Mouse (Mus musculus) adrenal gland, postnatal 25 days (tissue): ENCODE results near the gene Tmem189. TPM values are rescaled to one million over a fixed set of nuclear protein-coding genes. Genes with fewer than 3 reads are reported as not detected.
"Not testable (repeated sequence)": the region's sequence is repeated elsewhere in the genome, so short reads cannot be mapped to it uniquely, and the experiment has no call there.

ENCODE experiments used
- DNase-seq: peaks from one replicate; pipeline ENCODE4 v3.0.0; 2021; ENCODE audit warnings: mixed read lengths
- total RNA-seq: library from RNA; stranded (reverse); gene quantifications from 2 replicates; pipeline ENCODE4 v1.2.3, GENCODE M21; 2021

Gene Tmem189
- total RNA-seq, 1 experiment from 2014 or later: 40.5 TPM

GRCm38 (mm10) chr2:167649290-167650032 lies 40.2 kb downstream of the Tmem189 start:
- no peak for DNase-seq

DNA sequence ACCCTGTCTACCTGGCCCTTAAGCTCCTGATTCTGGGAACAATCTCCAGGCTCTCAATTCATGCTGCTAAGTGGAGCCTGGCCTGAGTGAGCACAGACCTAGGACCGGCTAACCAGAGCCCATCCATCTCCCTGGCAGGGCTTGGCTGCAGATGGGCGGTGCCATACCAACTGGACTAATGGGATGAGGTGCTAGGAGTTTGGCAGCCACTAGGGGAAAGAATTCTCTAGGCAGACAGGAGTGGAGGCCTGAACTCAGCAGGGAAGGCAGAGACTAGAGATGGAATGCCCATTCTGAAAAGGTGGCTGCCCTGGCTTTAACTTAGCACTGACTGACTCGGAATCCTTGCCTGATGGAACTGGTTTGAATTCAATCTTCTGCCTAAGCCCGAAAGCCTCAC lies 43.2 kb downstream of the Tmem189 start:
- no peak for DNase-seq

- not testable (repeated sequence) for DNase-seq
Observed at GRCm38 (mm10) chr2:167643356-167644052, 46.1 kb downstream of the Tmem189 start.

DNA sequence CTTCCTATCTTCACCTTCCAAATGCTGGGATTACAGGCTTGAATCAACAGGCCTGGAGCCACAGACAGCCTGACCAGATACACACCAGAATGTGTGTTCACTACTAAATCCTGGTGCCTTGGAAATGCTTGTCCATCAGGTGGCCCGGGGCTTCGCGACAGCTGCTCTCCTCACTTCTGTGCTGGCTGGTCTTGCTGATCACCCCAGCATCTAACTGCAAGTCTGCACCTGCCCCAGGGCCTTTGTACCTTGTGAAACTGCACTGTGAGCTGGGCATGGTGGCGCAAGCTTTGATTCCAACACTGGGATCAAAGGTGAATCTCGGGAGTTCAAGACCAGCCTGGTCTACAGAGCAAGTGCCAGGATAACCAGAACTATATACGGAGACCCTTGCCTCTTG lies 47.5 kb downstream of the Tmem189 start:
- DNase-seq: no peak

DNA sequence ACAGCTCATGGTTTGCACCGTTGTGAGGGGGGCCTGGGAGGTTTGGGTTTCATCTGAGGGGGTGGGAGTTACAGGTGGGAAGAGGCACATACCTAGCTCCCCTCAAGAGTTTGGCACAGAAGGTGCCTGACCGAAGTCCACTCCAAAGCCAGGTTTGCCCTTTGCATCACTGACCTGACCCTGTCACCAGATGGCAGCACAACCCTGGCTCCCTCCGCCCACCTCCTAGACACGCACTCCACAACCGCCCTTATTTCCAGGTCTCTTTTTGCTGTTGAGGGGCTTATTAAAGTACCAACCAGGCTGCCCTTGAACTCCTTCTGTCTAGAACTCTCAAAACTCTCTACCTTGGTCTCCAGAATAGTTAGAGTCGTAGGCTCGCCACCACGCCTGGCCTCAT lies 48.3 kb downstream of the Tmem189 start:
- DNase-seq: peak; percentile 54

- no peak for DNase-seq
Observed at GRCm38 (mm10) chr2:167640279-167640678, 49.3 kb downstream of the Tmem189 start.

DNA sequence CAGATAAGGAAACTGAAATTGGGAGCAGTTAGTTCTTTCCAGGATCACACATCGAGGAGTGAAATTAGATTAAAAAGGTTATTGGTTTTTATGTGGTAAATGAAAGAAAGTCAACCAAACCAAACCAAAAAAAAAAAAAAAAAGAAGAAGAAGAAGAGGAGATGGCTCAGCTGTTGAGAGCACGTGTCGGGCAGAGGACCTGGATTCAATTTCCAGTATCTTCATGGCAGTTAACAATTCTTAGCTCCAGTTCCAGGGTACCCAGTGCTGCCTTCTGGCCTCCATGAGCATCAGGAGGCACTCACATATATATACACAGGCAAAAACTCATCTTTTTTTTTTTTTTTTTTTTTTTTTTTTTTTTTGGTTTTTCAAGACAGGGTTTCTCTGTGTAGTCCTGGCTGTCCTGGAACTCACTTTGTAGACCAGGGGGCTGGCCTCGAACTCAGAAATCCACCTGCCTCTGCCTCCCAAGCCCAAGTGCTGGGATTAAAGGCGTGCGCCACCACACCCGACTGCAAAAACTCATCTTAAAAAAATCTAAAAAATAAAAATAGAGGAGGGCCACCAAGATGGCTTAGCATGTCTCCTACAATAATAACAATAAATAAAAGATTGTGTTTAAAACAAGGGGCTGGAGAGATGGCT lies 54.6 kb downstream of the Tmem189 start:
- DNase-seq: no peak

GRCm38 (mm10) chr2:167634338-167634770 lies 55.3 kb downstream of the Tmem189 start:
- peak; percentile 92 for DNase-seq

- DNase-seq: no peak
Observed at GRCm38 (mm10) chr2:167633537-167633872, 56.1 kb downstream of the Tmem189 start.

DNA sequence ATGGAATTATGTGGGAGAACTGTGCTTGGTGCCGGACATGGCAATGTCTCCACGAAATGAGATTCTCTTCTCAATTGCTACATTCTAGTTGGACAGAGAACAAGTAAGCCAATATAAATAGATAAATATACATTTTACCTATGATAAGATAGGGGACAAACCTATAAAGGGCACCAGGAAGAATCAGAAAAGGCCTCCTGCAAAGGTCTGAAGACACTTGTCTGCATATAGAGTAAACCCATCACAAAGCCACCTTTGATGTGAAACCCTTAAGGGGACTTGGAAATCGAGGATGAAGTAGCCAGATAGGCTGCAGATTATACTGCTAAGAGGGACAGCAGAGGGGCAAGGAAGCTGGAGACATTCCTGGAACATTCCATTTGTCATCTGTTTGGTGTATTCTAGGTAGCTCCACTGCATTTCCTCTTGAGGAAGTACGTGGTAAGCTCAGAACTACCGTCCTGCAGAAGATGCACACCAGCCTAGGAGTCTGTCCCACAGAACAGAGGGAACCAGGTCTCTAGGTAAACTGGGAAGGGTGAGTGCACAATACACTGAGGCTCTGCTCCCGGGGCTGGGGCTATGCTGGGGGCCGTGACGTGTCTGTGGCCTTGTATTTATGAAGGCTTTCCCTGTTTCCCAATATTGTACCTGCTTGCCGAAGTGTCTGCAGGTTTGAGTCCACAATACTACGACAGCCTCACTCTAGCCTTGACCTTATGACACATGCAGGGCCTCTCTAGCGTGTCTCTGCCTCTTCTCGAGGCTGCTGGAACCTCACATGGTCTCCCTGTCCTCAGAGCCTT lies 56.7 kb downstream of the Tmem189 start:
- DNase-seq: no peak

DNA sequence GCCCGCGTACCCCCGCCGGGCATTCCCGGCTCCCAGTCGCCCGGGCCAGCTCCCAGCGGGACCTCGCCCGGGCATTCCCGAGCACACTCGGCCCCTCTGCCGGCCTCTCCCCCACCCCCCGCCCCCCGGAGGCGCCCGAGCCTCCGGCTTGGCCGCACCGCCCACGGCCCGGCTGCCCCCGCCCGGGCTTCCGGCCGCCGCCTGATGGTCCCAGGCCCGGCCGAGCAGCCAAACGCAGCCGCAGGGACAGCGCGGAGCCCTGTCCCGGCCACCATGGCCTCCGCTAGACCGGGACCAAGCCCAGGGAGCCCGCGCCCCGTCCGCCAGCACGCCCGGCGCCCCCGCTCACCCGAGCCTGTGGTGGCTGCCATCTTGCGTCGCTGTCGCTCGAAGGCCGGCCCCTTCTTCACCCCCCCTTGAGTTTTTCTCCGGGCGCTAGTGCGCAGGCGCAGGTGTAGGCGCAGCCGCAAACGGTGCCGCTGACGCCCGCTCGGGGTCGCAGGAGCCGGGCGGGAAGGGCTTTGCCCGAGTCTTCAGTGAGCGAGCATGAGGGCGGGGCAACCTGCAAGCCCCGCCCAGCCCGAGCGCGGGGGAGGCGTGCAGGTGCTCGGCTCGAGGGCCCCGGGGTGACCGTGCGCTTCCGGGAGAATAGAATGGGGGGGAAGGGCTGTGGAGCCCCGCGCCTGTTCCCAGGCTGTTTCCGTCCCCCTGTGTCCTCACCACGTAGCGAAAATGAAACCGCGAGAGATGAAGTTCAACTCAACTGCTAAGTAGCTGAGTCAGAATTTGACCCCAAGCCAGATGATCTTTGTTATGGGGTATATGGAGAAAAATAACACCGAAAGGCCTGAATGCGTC lies 57.8 kb downstream of the Tmem189 start, which contains the start of gene Ube2v1:
Gene Ube2v1, minus strand, starts transcription at position 505 of the 858 bp plus-strand sequence.
- DNase-seq: peak; percentile 97

GRCm38 (mm10) chr2:167631181-167631590 lies 58.4 kb downstream of the Tmem189 start:
- no peak for DNase-seq

DNA sequence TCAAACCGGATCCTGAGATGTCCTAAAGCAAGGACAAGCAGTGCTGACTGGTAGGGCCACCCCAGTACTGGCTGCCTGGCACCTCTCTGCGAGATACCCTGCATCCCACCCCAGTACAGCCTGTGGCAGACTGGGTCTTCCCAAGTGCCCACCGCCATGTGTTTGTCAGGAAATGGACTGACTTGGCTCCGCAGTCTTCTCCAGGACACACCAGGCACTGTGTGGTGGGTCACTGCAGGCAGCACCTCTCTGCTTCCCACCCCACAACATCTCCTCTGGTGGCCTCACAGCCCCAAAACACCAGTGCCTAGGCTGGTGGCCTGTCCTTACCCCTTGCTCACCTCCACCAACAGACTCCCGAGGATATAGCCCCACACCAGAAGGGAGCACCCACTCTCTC lies 59.2 kb downstream of the Tmem189 start:
- no peak for DNase-seq

DNA sequence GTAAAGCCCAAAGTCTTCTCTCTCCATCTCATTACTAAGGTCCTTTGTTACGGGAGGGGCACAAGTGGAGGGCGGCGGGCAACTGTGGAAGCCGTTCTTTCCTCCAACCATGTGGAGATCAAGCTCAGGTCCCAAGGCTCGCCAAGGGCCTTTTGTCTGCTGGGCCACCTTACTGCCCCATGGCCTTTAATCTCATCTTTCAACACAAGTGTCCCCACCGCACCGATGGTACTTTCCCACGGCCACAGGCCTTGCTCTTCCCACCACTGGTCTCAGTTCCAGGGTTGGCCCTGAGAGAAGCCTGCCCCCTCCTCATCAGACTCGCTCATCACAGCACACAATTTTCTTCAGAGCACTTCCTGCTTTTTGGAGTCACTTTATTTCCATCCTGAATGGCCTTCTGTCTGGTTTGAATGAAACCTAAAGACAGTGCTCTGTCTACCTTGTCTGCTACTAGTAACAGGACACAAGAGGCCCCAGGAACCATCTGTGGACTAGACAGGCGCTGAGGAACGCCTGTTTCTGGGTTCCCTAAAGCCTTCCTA lies 59.9 kb downstream of the Tmem189 start:
- no peak for DNase-seq

GRCm38 (mm10) chr2:167628872-167629271 lies 60.8 kb downstream of the Tmem189 start:
- DNase-seq: no peak

DNA sequence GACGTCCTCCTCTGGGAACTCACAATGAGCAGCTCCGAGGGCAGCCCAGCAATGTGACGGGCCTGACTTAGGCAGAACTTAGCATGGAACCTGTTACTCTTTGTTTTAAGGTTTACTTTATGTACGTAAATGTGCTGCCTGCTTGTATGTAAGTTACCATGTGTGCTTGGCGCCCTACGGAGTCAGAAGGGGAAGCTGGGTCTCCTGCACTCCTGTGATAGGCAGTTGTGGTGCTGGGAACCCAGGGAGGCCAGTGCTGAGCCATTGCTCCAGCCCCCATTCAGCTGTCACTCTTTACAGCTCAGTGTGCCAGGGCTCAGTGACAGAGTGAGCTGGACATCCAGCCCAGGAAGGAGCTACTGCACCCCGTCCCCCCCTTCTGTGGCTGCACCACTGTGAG lies 62.6 kb downstream of the Tmem189 start:
- no peak for DNase-seq

DNA sequence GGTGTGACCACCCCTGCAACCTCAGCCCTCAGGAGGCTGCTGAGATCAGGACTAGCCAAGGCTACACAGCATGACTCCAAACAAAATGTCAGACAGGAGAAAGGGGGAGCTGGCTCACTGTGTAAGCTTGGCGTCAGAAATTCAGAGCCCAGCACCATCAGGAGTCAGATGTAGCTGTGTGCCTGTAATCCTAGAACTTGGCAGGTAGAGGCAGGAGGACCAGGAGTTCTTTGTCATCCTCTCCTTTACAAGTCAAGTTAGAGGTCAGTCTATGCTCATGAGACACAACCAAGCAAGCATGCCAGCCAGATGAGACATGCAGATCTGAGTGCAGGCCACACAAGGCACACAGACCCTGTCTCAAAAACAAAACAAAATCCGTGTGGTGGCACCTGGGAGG lies 64.0 kb downstream of the Tmem189 start:
- DNase-seq: no peak

- no peak for DNase-seq
Observed at GRCm38 (mm10) chr2:167624368-167625075, 65.1 kb downstream of the Tmem189 start.

DNA sequence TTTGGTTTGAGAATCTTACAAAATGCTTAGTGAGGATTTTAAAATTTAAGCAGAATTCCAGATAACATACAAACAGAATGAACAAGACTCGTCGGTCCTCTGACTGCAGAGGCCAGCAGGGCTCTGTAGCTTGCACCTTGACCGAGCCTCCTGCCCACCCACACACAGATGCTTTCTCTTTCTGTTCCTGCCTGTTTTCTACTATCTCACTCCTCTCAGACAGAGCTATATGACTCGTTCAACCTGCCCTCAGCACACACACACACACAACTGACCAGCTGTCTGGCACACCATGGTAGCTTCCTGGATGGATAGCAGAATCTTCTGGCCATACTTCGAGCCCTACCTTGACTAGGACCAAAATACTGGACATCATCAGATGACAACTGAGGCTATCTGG lies 66.7 kb downstream of the Tmem189 start:
- no peak for DNase-seq

- DNase-seq: no peak
Observed at GRCm38 (mm10) chr2:167622352-167622751, 67.3 kb downstream of the Tmem189 start.
